Comparison of ENCODE assay signal across 7 mouse cellular contexts in the genomic region with DNA sequence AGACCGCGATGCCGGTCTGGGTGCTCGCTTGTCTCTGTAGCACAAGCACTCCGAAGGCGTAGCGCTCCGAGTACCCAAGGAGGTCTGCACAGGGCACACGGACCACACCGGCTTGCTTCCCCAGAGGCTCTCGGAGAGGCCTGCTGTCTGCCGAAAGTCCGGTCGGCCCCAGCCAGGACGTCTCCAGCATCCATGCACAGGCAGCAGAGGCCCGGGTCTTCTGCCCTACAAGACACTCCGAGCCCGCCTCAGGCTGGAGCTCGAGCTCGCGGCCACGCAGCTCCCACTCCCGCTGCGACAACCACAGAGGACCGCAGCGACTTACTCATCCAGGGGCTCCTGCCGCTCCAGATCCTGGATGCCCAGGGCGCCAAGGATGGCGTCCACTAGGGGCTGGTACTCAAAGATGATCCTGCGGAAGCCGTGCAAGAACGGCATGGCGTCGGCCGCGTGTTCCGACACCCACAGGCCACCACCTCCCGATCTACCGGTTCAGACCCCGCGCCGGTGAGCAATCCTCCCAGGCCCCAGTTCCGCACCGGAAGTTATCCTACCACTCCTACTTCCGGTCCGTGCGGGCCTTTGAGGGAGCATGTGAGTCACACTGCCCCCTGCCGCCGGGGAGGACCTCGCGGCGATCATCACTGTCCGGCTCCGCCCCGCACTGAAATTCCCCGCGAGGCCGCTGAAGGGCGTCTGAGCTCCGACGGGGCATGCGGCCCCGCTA. TPM values are rescaled to one million over a fixed set of nuclear protein-coding genes. Genes with fewer than 3 reads are reported as not detected.
DNase-seq lines count a peak whose midpoint lies in the region; ATAC-seq and TF ChIP-seq lines count a peak whose summit lies in the region.

No protein-coding gene starts in this region.

- WGBS in embryonic facial prominence, embryonic 12.5 days: under 1% methylated on average over 63 of the region's 63 CpGs
- WGBS in heart, adult 2 months: under 1% methylated on average over 63 of the region's 63 CpGs
- under 1% methylated on average over 63 of the region's 63 CpGs for WGBS in limb, embryonic 13.5 days
- WGBS in midbrain, embryonic 16.5 days: under 1% methylated on average over 63 of the region's 63 CpGs

- H3K4me1 ChIP-seq in embryonic facial prominence, embryonic 12.5 days: peaks cover 24% of the 10 kb centered on the region
- peaks cover 5% of the 10 kb centered on the region for H3K4me1 ChIP-seq in heart, adult 2 months (ENCODE audit: control insufficient read depth, insufficient read depth, low read length)
- peaks cover 33% of the 10 kb centered on the region for H3K4me1 ChIP-seq in limb, embryonic 13.5 days
- H3K4me1 ChIP-seq in midbrain, embryonic 16.5 days (ENCODE audit: control insufficient read depth, insufficient read depth, low read length): peaks cover 13% of the 10 kb centered on the region

- H3K36me3 ChIP-seq in embryonic facial prominence, embryonic 12.5 days: peaks cover 36% of the 10 kb centered on the region
- H3K36me3 ChIP-seq in heart, adult 2 months (ENCODE audit: control insufficient read depth, insufficient read depth, low read length): no peaks in the 10 kb centered on the region
- H3K36me3 ChIP-seq in limb, embryonic 13.5 days: peaks cover 40% of the 10 kb centered on the region
- H3K36me3 ChIP-seq in midbrain, embryonic 16.5 days (ENCODE audit: control insufficient read depth, insufficient read depth, low read length): peaks cover 24% of the 10 kb centered on the region

- H3K4me2 ChIP-seq in embryonic facial prominence, embryonic 12.5 days (replicated peaks): peak overlapping the region; percentile 79
- H3K4me2 ChIP-seq in limb, embryonic 13.5 days (replicated peaks): peak overlapping the region; percentile 97
- H3K4me2 ChIP-seq in midbrain, embryonic 16.5 days (ENCODE audit: low read length): peak overlapping the region; percentile 94

- no peak for TF ChIP-seq CTCF in heart, adult 2 months (IDR thresholded peaks at IDR 0.05)

- no peaks in the 10 kb centered on the region; the same call in 1 of the 2 replicates for H3K79me2 ChIP-seq in heart, adult 2 months (replicated peaks; ENCODE audit: control insufficient read depth, insufficient read depth, low read length)

- intact Hi-C loops in heart, adult 2 months (cut with DNase I): loop anchor here (2.0 kb wide), 1 partner anchor 109 kb away; no protein-coding TSS in a partner anchor

- H3K27ac ChIP-seq in embryonic facial prominence, embryonic 12.5 days: peak overlapping the region; percentile 74
- H3K27ac ChIP-seq in heart, adult 2 months: peak overlapping the region; percentile 67
- H3K27ac ChIP-seq in limb, embryonic 13.5 days: peak overlapping the region; percentile 61; the same call in 1 of the 2 replicates
- H3K27ac ChIP-seq in midbrain, embryonic 16.5 days (ENCODE audit: low read length): peak overlapping the region; percentile 68

- no peaks in the 10 kb centered on the region for H3K9me3 ChIP-seq in embryonic facial prominence, embryonic 12.5 days
- H3K9me3 ChIP-seq in limb, embryonic 13.5 days: no peaks in the 10 kb centered on the region
- no peaks in the 10 kb centered on the region for H3K9me3 ChIP-seq in midbrain, embryonic 16.5 days (replicated peaks; ENCODE audit: control insufficient read depth, low read length, poor library complexity, severe bottlenecking)

- peak; percentile 75 for ATAC-seq in embryonic facial prominence, embryonic 12.5 days (ENCODE audit: insufficient number of reproducible peaks, insufficient read depth, low FRiP score, low TSS enrichment)
- ATAC-seq in limb, embryonic 13.5 days (ENCODE audit: low FRiP score, low read depth): peak; percentile 86
- ATAC-seq in midbrain, embryonic 16.5 days: peak; percentile 89

- TF ChIP-seq EP300 in heart, adult 2 months (IDR thresholded peaks at IDR 0.05; ENCODE audit: insufficient read depth, low read depth, low read length): 0 out of 2 replicates have a peak, but pooled peaks have one; percentile 71

- DNase-seq in adrenal gland, postnatal 25 days: peak; percentile 97
- peak; percentile 92 to 98 for DNase-seq in heart, adult 2 months
- DNase-seq in kidney, adult 8-10 months: peak; percentile 88 to 94
- DNase-seq in spleen, postnatal 10 days (ENCODE audit: low spot score in 2 of 2): peak; percentile 98 to 99

- peak; percentile 70 for TF ChIP-seq POLR2A in heart, adult 2 months (IDR thresholded peaks at IDR 0.05; ENCODE audit: insufficient read depth, low read depth, low read length)

- peak overlapping the region; percentile 91 for H3K9ac ChIP-seq in embryonic facial prominence, embryonic 12.5 days
- H3K9ac ChIP-seq in heart, adult 2 months (ENCODE audit: low read depth, low read length): peak overlapping the region; percentile 71
- peak overlapping the region; percentile 96 for H3K9ac ChIP-seq in limb, embryonic 13.5 days
- H3K9ac ChIP-seq in midbrain, embryonic 16.5 days (ENCODE audit: low read depth, low read length): peak overlapping the region; percentile 78

- no peaks in the 10 kb centered on the region for H3K27me3 ChIP-seq in embryonic facial prominence, embryonic 12.5 days
- H3K27me3 ChIP-seq in heart, adult 2 months (ENCODE audit: control insufficient read depth, insufficient read depth, low read length): no peaks in the 10 kb centered on the region
- H3K27me3 ChIP-seq in limb, embryonic 13.5 days: no peaks in the 10 kb centered on the region
- H3K27me3 ChIP-seq in midbrain, embryonic 16.5 days (ENCODE audit: control insufficient read depth, insufficient read depth, low read depth, low read length): no peaks in the 10 kb centered on the region

- peak overlapping the region; percentile 96 for H3K4me3 ChIP-seq in embryonic facial prominence, embryonic 12.5 days
- peak overlapping the region; percentile 79 for H3K4me3 ChIP-seq in heart, adult 2 months
- H3K4me3 ChIP-seq in limb, embryonic 13.5 days: peak overlapping the region; percentile 99
- peak overlapping the region; percentile 77 for H3K4me3 ChIP-seq in midbrain, embryonic 16.5 days (ENCODE audit: low read depth, low read length)

RNA-seq across cellular contexts. Expression of gene Asb6, which starts 2.2 kb away (rescaled TPM):
- total RNA-seq in adrenal gland, postnatal 25 days (2021): 29.2 and 31.5 TPM in 2 replicates
- polyA plus RNA-seq in embryonic facial prominence, embryonic 12.5 days (2016; fragmentation: Nextera tagmentation; extraction: Ambion mirVana): 40.0 and 41.8 TPM in 2 replicates
- total RNA-seq in heart, adult 2 months (2021): 1 to 10 TPM; 7.8 to 8.1 TPM
- polyA plus RNA-seq in heart, adult 2 months (2012; rRNA removed): 12.8 and 13.6 TPM in 2 replicates
- 38.7 and 39.2 TPM in 2 replicates for polyA plus RNA-seq in limb, embryonic 13.5 days (2015; fragmentation: Nextera tagmentation; extraction: Ambion mirVana)
- 41.7 and 48.0 TPM in 2 replicates for polyA plus RNA-seq in midbrain, embryonic 16.5 days (2015; fragmentation: Nextera tagmentation; extraction: Ambion mirVana)

RNA-seq across cellular contexts. Expression of gene Prrx2, which starts 6.9 kb away (rescaled TPM):
- total RNA-seq in adrenal gland, postnatal 25 days (2021): 0.76 TPM in 1 of 2 replicates, not detected in the other
- 106 and 121 TPM in 2 replicates for polyA plus RNA-seq in embryonic facial prominence, embryonic 12.5 days (2016; fragmentation: Nextera tagmentation; extraction: Ambion mirVana)
- total RNA-seq in heart, adult 2 months (2021): under 1 TPM; 0.75 to 0.84 TPM
- 1.6 and 2.4 TPM in 2 replicates for polyA plus RNA-seq in heart, adult 2 months (2012; rRNA removed)
- polyA plus RNA-seq in limb, embryonic 13.5 days (2015; fragmentation: Nextera tagmentation; extraction: Ambion mirVana): 93.6 and 102 TPM in 2 replicates
- polyA plus RNA-seq in midbrain, embryonic 16.5 days (2015; fragmentation: Nextera tagmentation; extraction: Ambion mirVana): 1.8 and 2.4 TPM in 2 replicates

RNA-seq across cellular contexts. Expression of gene Ntmt1, which starts 20.3 kb away (rescaled TPM):
- total RNA-seq in adrenal gland, postnatal 25 days (2021): 46.1 and 57.5 TPM in 2 replicates
- polyA plus RNA-seq in embryonic facial prominence, embryonic 12.5 days (2016; fragmentation: Nextera tagmentation; extraction: Ambion mirVana): 105 and 106 TPM in 2 replicates
- 10 to 100 TPM; 22.0 to 27.3 TPM for total RNA-seq in heart, adult 2 months (2021)
- 27.4 and 30.2 TPM in 2 replicates for polyA plus RNA-seq in heart, adult 2 months (2012; rRNA removed)
- 98.1 and 104 TPM in 2 replicates for polyA plus RNA-seq in limb, embryonic 13.5 days (2015; fragmentation: Nextera tagmentation; extraction: Ambion mirVana)
- polyA plus RNA-seq in midbrain, embryonic 16.5 days (2015; fragmentation: Nextera tagmentation; extraction: Ambion mirVana): 105 and 109 TPM in 2 replicates

RNA-seq across cellular contexts. Expression of gene 1700001O22Rik, which starts 24.5 kb away (rescaled TPM):
- 5.0 and 5.9 TPM in 2 replicates for total RNA-seq in adrenal gland, postnatal 25 days (2021)
- 3.8 and 4.0 TPM in 2 replicates for polyA plus RNA-seq in embryonic facial prominence, embryonic 12.5 days (2016; fragmentation: Nextera tagmentation; extraction: Ambion mirVana)
- total RNA-seq in heart, adult 2 months (2021): 1 to 10 TPM in 1 of 2 experiments, under 1 TPM in 1; 0.52 to 1.3 TPM
- polyA plus RNA-seq in heart, adult 2 months (2012; rRNA removed): 0.73 and 1.1 TPM in 2 replicates
- polyA plus RNA-seq in limb, embryonic 13.5 days (2015; fragmentation: Nextera tagmentation; extraction: Ambion mirVana): 3.2 and 3.4 TPM in 2 replicates
- 0.99 and 2.1 TPM in 2 replicates for polyA plus RNA-seq in midbrain, embryonic 16.5 days (2015; fragmentation: Nextera tagmentation; extraction: Ambion mirVana)

Comparison
In these comparisons a context has a peak if more than half of its experiments do, and no peak if none do; other contexts are left out.
1. Peak in every context shown above with its lines: DNase-seq, ATAC-seq, H3K4me3 ChIP-seq and H3K27ac ChIP-seq.
2. RNA of gene Prrx2, which starts 6.9 kb away (polyA plus RNA-seq): 106 to 121 TPM in embryonic facial prominence, embryonic 12.5 days and 93.6 to 102 TPM in limb, embryonic 13.5 days; 1.8 to 2.4 TPM in midbrain, embryonic 16.5 days and 1.6 to 2.4 TPM in heart, adult 2 months; every median in the first group is over 10 times any median in the second.